Mouse (Mus musculus) forebrain, embryonic 11.5 days (tissue): ENCODE measurements around the gene Rsc1a1. TPM values are rescaled to one million over a fixed set of nuclear protein-coding genes. Genes with fewer than 3 reads are reported as not detected.

ENCODE experiments used
- ATAC-seq: fragments of 200-750 bp; cut with Nextera tagmentation; replicated peaks from 2 replicates; pipeline ENCODE4 v1.8.0; 2017; ENCODE audit warnings: moderate TSS enrichment; ENCODE audit not compliant: low FRiP score
- DNase-seq: peaks from one replicate; pipeline ENCODE4 v3.0.0-alpha.2; 2017; ENCODE audit warnings: low spot score
- H3K27ac ChIP-seq: fragments of 300-500 bp; sonication (generic); 2 replicates; pipeline ENCODE4 v1.5.1; 2014; ENCODE audit warnings: low read depth, low read length
- H3K27me3 ChIP-seq: fragments of 300-500 bp; sonication (generic); 2 replicates; pipeline ENCODE4 v1.6.1; 2014; ENCODE audit warnings: mild to moderate bottlenecking, low read length, mixed read lengths; ENCODE audit not compliant: control insufficient read depth, insufficient read depth
- H3K36me3 ChIP-seq: fragments of 300-500 bp; sonication (generic); 2 replicates; pipeline ENCODE4 v1.6.1; 2014; ENCODE audit warnings: mild to moderate bottlenecking, low read length, moderate library complexity, mixed read lengths; ENCODE audit not compliant: control insufficient read depth, insufficient read depth
- H3K4me1 ChIP-seq: fragments of 300-500 bp; sonication (generic); replicated peaks from 2 replicates; pipeline ENCODE4 v1.6.1; 2014; ENCODE audit warnings: low read length, mixed read lengths; ENCODE audit not compliant: control insufficient read depth, insufficient read depth
- H3K4me2 ChIP-seq: fragments of 300-500 bp; sonication (generic); 2 replicates; pipeline ENCODE4 v1.6.1; 2014; ENCODE audit warnings: low read depth, mild to moderate bottlenecking, low read length, moderate library complexity, mixed read lengths; ENCODE audit not compliant: severe bottlenecking
- H3K4me3 ChIP-seq: fragments of 300-500 bp; sonication (generic); 2 replicates; pipeline ENCODE4 v1.5.1; 2014; ENCODE audit warnings: low read depth, low read length
- H3K9ac ChIP-seq: fragments of 300-500 bp; sonication (generic); 2 replicates; pipeline ENCODE4 v1.6.1; 2014; ENCODE audit warnings: low read length
- H3K9me3 ChIP-seq: fragments of 300-500 bp; sonication (generic); 2 replicates; pipeline ENCODE4 v1.6.1; 2016; ENCODE audit warnings: low read length, mixed read lengths; ENCODE audit not compliant: control insufficient read depth
- WGBS: fragments of 180-500 bp; shearing (Covaris S2); extraction: QIAGEN DNeasy Blood & Tissue Kit; methylation state at CpG from one replicate; pipeline ENCODE4 v1.1.7; 2014; 5-methylcytosine and 5-hydroxymethylcytosine counted together
- polyA plus RNA-seq: library from polyadenylated mRNA; unstranded; fragments of >200 nt; fragmentation: Nextera tagmentation; extraction: Ambion mirVana; gene quantifications from 2 replicates; pipeline ENCODE4 v1.2.1, GENCODE M21; 2014

Rsc1a1 gene
- 2.4 TPM in 1 of 2 replicates, not detected in the other for polyA plus RNA-seq

DNA sequence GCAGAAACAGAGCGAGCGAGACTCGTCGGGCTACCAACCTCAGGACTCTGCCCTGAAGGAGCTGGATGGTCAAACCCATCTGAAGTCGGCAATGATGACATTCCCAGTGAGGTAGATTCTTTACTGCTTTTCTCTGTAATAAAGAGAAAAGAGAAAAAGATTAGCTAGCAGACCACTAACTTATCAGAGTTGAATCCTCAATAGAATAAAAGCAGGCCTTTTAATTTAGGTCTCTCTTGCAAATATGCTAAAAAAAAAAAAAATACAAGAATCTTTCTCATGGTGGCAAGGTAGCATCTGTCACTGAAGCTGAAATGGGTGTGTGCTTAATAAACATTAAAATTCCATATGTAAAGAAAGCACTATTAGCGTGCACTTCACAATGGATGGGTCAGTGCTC is at the start of gene Rsc1a1:
Rsc1a1 (minus strand) TSS at position 101 of the 400 bp plus-strand sequence.
- ATAC-seq (no peak), DNase-seq (no peak)
- Histone ChIP-seq H3K27ac (no peak within 1 kb of the TSS), H3K36me3 (peaks cover 6% of the 10 kb centered on the region), H3K4me2 (no peak within 1 kb of the TSS), H3K9me3 (no peaks in the 10 kb centered on the region), H3K4me1 (no peaks in the 10 kb centered on the region), H3K27me3 (no peaks in the 10 kb centered on the region), H3K4me3 (no peak within 1 kb of the TSS), H3K9ac (no peak within 1 kb of the TSS)
- WGBS, result 95% methylated on average over 6 of the region's 6 CpGs

GRCm38 (mm10) chr4:141735206-141735560 is 49.8 kb upstream of the Rsc1a1 start:
- Histone ChIP-seq H3K4me1 (no peaks in the 10 kb centered on the region; the same call in 1 of the 2 replicates), H3K9me3 (no peaks in the 10 kb centered on the region), H3K27ac (no peak overlapping the region), H3K4me3 (peak overlapping the region; percentile 31), H3K27me3 (no peaks in the 10 kb centered on the region), H3K36me3 (no peaks in the 10 kb centered on the region), H3K9ac (peak overlapping the region; percentile 54; the same call in 1 of the 2 replicates), H3K4me2 (peak overlapping the region; percentile 75)
- WGBS, result 23% methylated on average over 9 of the region's 9 CpGs
- DNase-seq (no peak), ATAC-seq (no peak; the same call in 1 of the 2 replicates)

DNA sequence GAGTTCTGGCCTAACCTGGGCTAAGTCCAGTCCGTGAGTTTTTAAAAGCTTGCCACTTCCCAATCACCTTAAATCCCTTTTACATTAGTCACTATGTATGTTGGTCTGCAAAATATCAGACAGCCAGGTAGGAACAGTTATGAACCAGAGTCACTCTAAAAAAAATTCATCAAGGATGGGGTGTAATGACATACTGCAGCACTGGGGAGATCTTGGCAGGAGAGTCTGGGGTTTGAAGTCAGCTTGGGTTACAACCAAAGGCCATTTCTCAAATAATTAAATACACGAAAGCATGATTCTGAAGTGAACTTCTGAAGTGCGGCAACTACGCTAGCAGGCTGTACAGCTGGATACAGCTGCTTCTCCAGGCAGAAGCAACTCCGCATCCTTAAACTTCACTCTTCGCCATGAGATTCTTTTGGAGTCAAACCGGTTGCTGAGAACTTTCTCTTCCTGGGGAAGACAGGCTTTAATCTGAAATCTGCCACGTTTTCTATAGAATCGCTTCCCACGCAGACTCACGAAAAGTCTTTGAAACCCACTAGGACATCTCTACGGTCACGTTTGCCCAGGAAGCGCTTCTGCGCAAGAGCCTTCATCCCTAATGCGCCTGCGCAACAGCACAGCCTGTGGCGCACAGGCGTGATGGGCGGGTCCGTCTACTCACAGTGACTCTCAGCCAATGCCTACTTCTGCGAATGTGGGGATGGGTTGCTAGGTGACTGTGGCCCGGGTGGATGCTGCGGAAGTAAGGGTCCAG is 49.2 kb upstream of the Rsc1a1 start:
- Histone ChIP-seq H3K27ac (no peak overlapping the region), H3K4me1 (no peaks in the 10 kb centered on the region; the same call in 1 of the 2 replicates), H3K4me2 (peak overlapping the region; percentile 75), H3K9ac (peak overlapping the region; percentile 60; the same call in 1 of the 2 replicates), H3K4me3 (peak overlapping the region; percentile 31), H3K27me3 (no peaks in the 10 kb centered on the region), H3K9me3 (no peaks in the 10 kb centered on the region), H3K36me3 (no peaks in the 10 kb centered on the region)
- peak; percentile 95 for DNase-seq
- WGBS, result 7% methylated on average over 24 of the region's 24 CpGs
- peak; percentile 99 for ATAC-seq

- H3K27me3 ChIP-seq, result no peaks in the 10 kb centered on the region
- H3K9ac ChIP-seq, result no peak overlapping the region
- H3K9me3 ChIP-seq, result no peaks in the 10 kb centered on the region
- ATAC-seq (no peak), DNase-seq (no peak)
- H3K4me1 ChIP-seq, result no peaks in the 10 kb centered on the region; the same call in 1 of the 2 replicates
- H3K4me3 ChIP-seq, result no peak overlapping the region
- H3K4me2 ChIP-seq, result no peak overlapping the region
- no peak overlapping the region for H3K27ac ChIP-seq
- H3K36me3 ChIP-seq, result no peaks in the 10 kb centered on the region
- 82% methylated on average over 5 of the region's 5 CpGs for WGBS
Observed at GRCm38 (mm10) chr4:141731766-141732165, 46.4 kb upstream of the Rsc1a1 start.

- DNase-seq, result no peak
- Histone ChIP-seq H3K4me1 (no peaks in the 10 kb centered on the region; the same call in 1 of the 2 replicates), H3K27me3 (no peaks in the 10 kb centered on the region), H3K9me3 (no peaks in the 10 kb centered on the region), H3K4me2 (no peak overlapping the region), H3K36me3 (no peaks in the 10 kb centered on the region), H3K9ac (no peak overlapping the region), H3K4me3 (no peak overlapping the region), H3K27ac (no peak overlapping the region)
- WGBS, result 84% methylated on average over 13 of the region's 13 CpGs
- ATAC-seq, result no peak
Observed at GRCm38 (mm10) chr4:141730401-141730800, 45.0 kb upstream of the Rsc1a1 start.

- no peaks in the 10 kb centered on the region for H3K4me1 ChIP-seq
- H3K9me3 ChIP-seq, result no peaks in the 10 kb centered on the region
- no peaks in the 10 kb centered on the region for H3K36me3 ChIP-seq
- ATAC-seq, result no peak
- H3K9ac ChIP-seq, result no peak overlapping the region
- no peaks in the 10 kb centered on the region for H3K27me3 ChIP-seq
- DNase-seq, result no peak
- H3K4me3 ChIP-seq, result no peak overlapping the region
- no peak overlapping the region for H3K27ac ChIP-seq
- 77% methylated on average over 3 of the region's 3 CpGs for WGBS
- no peak overlapping the region for H3K4me2 ChIP-seq
Observed at GRCm38 (mm10) chr4:141729266-141729665, 43.9 kb upstream of the Rsc1a1 start.

GRCm38 (mm10) chr4:141725738-141726137 is 40.3 kb upstream of the Rsc1a1 start:
- no peaks in the 10 kb centered on the region for H3K36me3 ChIP-seq
- 59% methylated on average over 3 of the region's 3 CpGs for WGBS
- no peak overlapping the region for H3K4me2 ChIP-seq
- ATAC-seq (no peak), DNase-seq (no peak)
- no peak overlapping the region for H3K9ac ChIP-seq
- H3K4me1 ChIP-seq, result 0 out of 2 replicates have a peak, but pooled peaks cover 2% of the 10 kb centered on the region
- H3K4me3 ChIP-seq, result no peak overlapping the region
- H3K27me3 ChIP-seq, result no peaks in the 10 kb centered on the region
- no peak overlapping the region for H3K27ac ChIP-seq
- no peaks in the 10 kb centered on the region for H3K9me3 ChIP-seq

DNA sequence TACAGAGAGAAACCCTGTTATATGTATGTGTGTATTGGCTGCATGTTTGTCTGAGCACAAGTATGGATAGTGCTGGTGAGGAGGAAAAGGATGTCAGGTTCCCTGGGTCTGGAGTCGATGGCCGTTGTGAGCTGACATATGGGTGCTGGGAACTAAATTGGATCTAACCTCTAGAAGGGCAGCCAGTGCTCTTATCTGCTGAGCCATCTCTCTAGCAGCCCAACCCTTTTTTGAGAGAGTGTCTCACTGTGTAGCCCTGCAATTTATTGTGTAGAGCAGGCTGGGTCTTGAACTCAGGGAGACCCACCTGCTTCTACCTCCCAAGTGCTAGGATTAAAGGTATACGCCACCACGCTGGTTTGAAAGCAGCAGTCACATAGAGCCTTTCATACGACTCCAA is 39.9 kb upstream of the Rsc1a1 start:
- DNase-seq (no peak), ATAC-seq (no peak)
- no peaks in the 10 kb centered on the region for H3K27me3 ChIP-seq
- WGBS, result 81% methylated on average over 5 of the region's 5 CpGs
- H3K36me3 ChIP-seq, result no peaks in the 10 kb centered on the region
- 0 out of 2 replicates have a peak, but pooled peaks cover 2% of the 10 kb centered on the region for H3K4me1 ChIP-seq
- no peak overlapping the region for H3K4me3 ChIP-seq
- no peaks in the 10 kb centered on the region for H3K9me3 ChIP-seq
- no peak overlapping the region for H3K4me2 ChIP-seq
- no peak overlapping the region for H3K9ac ChIP-seq
- H3K27ac ChIP-seq, result no peak overlapping the region

DNA sequence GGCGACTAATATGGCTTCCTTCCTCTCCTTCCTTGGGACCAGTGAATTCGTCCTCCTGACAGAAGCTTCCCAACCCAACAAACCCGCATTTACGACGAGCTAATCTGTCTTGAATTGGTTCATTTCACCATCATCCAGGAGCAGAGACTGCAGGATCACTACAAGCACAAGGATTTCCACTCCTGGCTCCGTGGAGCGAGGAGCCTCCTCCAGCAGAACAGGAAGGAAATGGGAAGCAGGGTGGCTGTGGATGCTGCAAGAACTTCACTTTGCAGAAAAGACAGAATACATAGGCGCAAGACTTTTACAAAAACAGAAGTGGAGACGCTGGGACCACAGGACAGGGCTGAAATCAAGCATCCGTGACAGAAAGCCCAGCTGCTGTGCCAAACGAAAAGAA is 39.2 kb upstream of the Rsc1a1 start:
- Histone ChIP-seq H3K4me1 (0 out of 2 replicates have a peak, but pooled peaks cover 2% of the 10 kb centered on the region), H3K4me3 (no peak overlapping the region), H3K27ac (no peak overlapping the region), H3K9ac (no peak overlapping the region), H3K36me3 (no peaks in the 10 kb centered on the region; the same call in 1 of the 2 replicates), H3K4me2 (no peak overlapping the region), H3K9me3 (no peaks in the 10 kb centered on the region), H3K27me3 (no peaks in the 10 kb centered on the region)
- ATAC-seq, result no peak
- no peak for DNase-seq
- WGBS, result 73% methylated on average over 11 of the region's 11 CpGs
